Mouse (Mus musculus): Measurements from ENCODE around the gene Aqp5.

GRCm38 (mm10) chr15:99586525-99586924 is 4.1 kb upstream of the Aqp5 start:
- TF ChIP-seq TAL1 (IDR thresholded peaks at IDR 0.05; ENCODE audit: low read length) (no peak), GATA1 (IDR thresholded peaks at IDR 0.05; ENCODE audit: low read length) (no peak)

Data from erythroblast, embryonic 14.5 days (primary cell).